Mouse (Mus musculus) intestine, embryonic 15.5 days (tissue): ENCODE data around the gene Jph2. TPM values are rescaled to one million over a fixed set of nuclear protein-coding genes. Genes with fewer than 3 reads are reported as not detected.
"Not testable (repeated sequence)": the region's sequence is repeated elsewhere in the genome, so short reads cannot be mapped to it uniquely, and the experiment has no call there.

ENCODE experiments used
- ATAC-seq: fragments of 200-750 bp; cut with Nextera tagmentation; 2 replicates; pipeline ENCODE4 v1.8.0; 2017; ENCODE audit warnings: moderate TSS enrichment, moderate library complexity
- H3K27ac ChIP-seq: fragments of 300-500 bp; sonication (generic); 2 replicates; pipeline ENCODE4 v1.5.1; 2015; ENCODE audit warnings: mild to moderate bottlenecking, inconsistent platforms
- H3K27me3 ChIP-seq: fragments of 300-500 bp; sonication (generic); replicated peaks from 2 replicates; pipeline ENCODE4 v1.6.1; 2015; ENCODE audit warnings: inconsistent platforms
- H3K36me3 ChIP-seq: fragments of 300-500 bp; sonication (generic); 2 replicates; pipeline ENCODE4 v1.6.1; 2015; ENCODE audit warnings: inconsistent platforms
- H3K4me1 ChIP-seq: fragments of 300-500 bp; sonication (generic); replicated peaks from 2 replicates; pipeline ENCODE4 v1.6.1; 2015; ENCODE audit warnings: inconsistent platforms
- H3K4me2 ChIP-seq: fragments of 300-500 bp; sonication (generic); replicated peaks from 2 replicates; pipeline ENCODE4 v1.6.1; 2015; ENCODE audit warnings: mild to moderate bottlenecking, inconsistent platforms
- H3K4me3 ChIP-seq: fragments of 300-500 bp; sonication (generic); replicated peaks from 2 replicates; pipeline ENCODE4 v1.5.1; 2015; ENCODE audit warnings: inconsistent platforms
- H3K9ac ChIP-seq: fragments of 300-500 bp; sonication (generic); 2 replicates; pipeline ENCODE4 v1.6.1; 2015; ENCODE audit warnings: inconsistent platforms
- H3K9me3 ChIP-seq: fragments of 300-500 bp; sonication (generic); 2 replicates; pipeline ENCODE4 v1.6.1; 2016; ENCODE audit warnings: inconsistent platforms
- WGBS: fragments of 180-500 bp; shearing (Covaris S2); methylation state at CpG from one replicate; pipeline ENCODE4 v1.1.7; 2015; 5-methylcytosine and 5-hydroxymethylcytosine counted together
- polyA plus RNA-seq: library from polyadenylated mRNA; unstranded; fragments of >200 nt; fragmentation: Nextera tagmentation; extraction: Ambion mirVana; gene quantifications from 2 replicates; pipeline ENCODE4 v1.2.1, GENCODE M21; 2015

Jph2 gene
- polyA plus RNA-seq, 1 experiment from 2014 or later, result 9.8 TPM

DNA sequence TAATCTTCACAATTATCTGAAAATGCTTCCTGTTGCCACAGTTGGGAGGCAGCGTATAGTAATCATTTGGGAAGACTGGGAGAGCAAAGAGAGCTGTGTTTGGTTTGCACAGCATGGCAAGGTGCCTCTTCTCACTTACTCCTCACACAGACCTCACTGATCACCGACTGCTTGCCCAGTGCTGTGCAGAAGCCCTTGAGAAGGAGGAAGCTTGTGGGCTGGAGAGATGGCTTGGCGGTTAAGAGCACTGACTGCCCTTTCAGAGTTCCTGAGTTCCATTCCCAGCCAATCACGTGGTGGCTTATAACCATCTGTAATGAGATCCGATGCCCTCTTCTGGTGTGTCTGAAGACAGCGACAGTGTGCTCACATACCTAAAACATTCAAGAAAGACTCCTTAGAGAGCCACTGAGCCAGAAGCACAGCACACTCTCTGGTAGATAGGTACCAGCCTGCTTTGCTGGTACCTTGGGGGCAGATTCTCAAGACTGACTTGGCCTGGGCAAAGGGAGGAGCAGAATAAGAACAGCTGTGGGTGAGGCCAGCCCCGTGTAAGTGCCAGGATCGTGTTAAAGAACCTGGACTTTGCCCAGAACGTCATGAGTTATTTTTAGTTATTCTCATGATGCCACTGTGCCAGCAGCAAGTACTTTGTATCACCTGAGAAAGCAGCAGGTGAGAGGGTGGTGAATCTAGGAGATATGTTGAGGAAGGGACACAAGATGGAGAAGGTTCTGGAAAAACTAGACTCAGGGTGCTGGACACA is 25.3 kb upstream of the Jph2 start:
- no peak for ATAC-seq
- H3K9ac ChIP-seq, result no peak overlapping the region
- peaks cover 9% of the 10 kb centered on the region; the same call in 1 of the 2 replicates for H3K4me1 ChIP-seq
- H3K27me3 ChIP-seq, result no peaks in the 10 kb centered on the region
- no peak overlapping the region for H3K4me3 ChIP-seq
- WGBS, result 77% methylated on average over 9 of the region's 9 CpGs
- no peak overlapping the region for H3K4me2 ChIP-seq
- no peaks in the 10 kb centered on the region for H3K36me3 ChIP-seq
- no peaks in the 10 kb centered on the region for H3K9me3 ChIP-seq
- no peak overlapping the region for H3K27ac ChIP-seq

DNA sequence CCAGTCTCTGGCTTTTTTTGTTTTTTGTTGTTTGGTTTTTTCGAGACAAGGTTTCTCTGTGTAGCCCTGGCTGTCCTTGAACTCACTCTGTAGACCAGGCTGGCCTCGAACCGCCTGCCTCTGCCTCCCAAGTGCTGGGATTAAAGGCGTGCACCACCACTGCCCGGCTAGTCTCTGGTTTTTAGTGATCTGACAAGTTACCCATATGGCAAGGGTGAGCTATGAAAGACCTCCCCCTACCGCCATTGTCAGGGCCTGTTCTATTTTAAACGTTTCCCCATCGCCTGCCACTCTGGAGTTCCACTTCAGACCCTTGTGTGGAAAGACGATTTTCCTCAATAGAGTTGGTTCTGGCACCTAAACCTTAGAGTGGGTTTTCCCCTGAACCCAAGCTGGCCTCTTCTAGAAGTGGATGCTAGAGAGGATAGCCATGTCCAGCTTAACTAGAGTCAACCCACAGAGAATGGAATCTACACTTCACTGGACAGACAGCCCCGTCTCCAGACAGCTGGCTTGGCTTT is 22.6 kb upstream of the Jph2 start:
- Histone ChIP-seq H3K36me3 (no peaks in the 10 kb centered on the region), H3K9me3 (no peaks in the 10 kb centered on the region), H3K4me3 (peak overlapping the region; percentile 98), H3K9ac (peak overlapping the region; percentile 73), H3K27ac (no peak overlapping the region; the same call in 1 of the 2 replicates), H3K27me3 (no peaks in the 10 kb centered on the region), H3K4me2 (peak overlapping the region; percentile 64), H3K4me1 (peaks cover 13% of the 10 kb centered on the region)
- no peak for ATAC-seq
- 33% methylated on average over 10 of the region's 10 CpGs for WGBS

DNA sequence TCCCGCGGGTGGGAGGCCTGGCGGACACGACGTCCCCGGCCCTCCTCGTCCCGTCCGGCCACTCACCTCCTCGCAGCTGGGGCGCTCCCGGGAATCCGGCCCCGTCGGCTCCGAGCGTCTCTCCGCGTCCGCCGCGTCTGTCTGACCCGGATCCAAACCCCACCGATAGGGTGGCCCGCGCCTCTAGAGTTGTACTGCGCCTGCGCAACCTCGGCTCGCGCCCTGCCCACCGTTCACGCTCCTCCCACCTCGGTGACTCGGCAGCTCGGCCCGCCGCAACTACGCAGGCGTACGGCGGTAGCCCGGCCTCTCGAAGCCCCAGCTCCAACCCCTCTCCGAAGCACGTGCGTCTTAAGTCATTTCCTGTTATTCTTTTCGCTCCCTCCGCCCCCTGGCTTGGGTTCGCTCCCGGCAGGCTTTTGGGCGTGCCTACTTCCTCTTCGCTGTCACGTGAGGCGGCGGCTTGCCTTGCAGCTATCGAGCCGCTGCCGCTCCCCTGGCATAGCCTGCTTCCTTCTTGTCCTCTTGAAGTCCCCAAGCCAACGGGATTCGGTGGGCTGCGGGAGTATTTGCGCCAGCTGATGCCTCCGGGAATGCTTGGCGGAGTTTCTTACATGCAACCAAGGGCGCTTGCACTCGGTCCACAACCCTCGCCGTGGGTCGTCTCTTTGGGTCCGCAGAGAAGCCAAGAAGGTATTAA is 21.7 kb upstream of the Jph2 start:
- peak overlapping the region; percentile 64 for H3K4me2 ChIP-seq
- peak overlapping the region; percentile 93 for H3K9ac ChIP-seq
- no peaks in the 10 kb centered on the region for H3K9me3 ChIP-seq
- peaks cover 2% of the 10 kb centered on the region; the same call in 1 of the 2 replicates for H3K36me3 ChIP-seq
- peak overlapping the region; percentile 89 for H3K27ac ChIP-seq
- no peaks in the 10 kb centered on the region for H3K27me3 ChIP-seq
- H3K4me1 ChIP-seq, result peaks cover 13% of the 10 kb centered on the region
- WGBS, result under 1% methylated on average over 65 of the region's 71 CpGs
- ATAC-seq, result peak; percentile 99
- H3K4me3 ChIP-seq, result peak overlapping the region; percentile 98

DNA sequence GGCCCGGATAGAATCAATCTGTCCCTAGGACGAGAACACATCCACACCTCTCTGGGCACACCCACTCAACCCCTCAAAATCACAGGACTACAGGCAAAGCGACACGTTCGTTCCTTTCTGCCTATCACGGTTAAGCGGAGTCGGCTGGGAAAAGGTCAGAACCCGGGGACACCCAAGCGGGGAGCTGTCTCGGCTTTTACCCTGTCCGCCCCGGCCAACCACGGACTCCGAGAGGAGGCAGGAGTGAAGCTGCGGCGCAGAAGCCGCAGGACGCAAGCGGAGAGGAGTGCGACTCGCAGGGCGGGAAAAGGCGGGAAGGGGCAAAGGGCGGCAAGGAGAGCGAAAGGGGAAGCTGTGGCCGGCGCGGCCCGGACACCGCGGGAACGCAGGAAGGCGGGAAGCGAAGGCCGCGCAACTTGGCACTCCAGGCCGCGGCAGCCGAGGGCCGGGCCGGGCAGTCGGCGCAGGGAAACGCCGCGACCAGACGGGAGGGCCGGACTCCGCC is 21.1 kb upstream of the Jph2 start:
- under 1% methylated on average over 48 of the region's 50 CpGs for WGBS
- H3K9ac ChIP-seq, result peak overlapping the region; percentile 93
- H3K36me3 ChIP-seq, result peaks cover 6% of the 10 kb centered on the region; the same call in 1 of the 2 replicates
- ATAC-seq, result peak; percentile 74
- peak overlapping the region; percentile 98 for H3K4me3 ChIP-seq
- H3K4me1 ChIP-seq, result peaks cover 13% of the 10 kb centered on the region
- no peaks in the 10 kb centered on the region for H3K27me3 ChIP-seq
- peak overlapping the region; percentile 64 for H3K4me2 ChIP-seq
- H3K27ac ChIP-seq, result peak overlapping the region; percentile 89
- no peaks in the 10 kb centered on the region for H3K9me3 ChIP-seq

DNA sequence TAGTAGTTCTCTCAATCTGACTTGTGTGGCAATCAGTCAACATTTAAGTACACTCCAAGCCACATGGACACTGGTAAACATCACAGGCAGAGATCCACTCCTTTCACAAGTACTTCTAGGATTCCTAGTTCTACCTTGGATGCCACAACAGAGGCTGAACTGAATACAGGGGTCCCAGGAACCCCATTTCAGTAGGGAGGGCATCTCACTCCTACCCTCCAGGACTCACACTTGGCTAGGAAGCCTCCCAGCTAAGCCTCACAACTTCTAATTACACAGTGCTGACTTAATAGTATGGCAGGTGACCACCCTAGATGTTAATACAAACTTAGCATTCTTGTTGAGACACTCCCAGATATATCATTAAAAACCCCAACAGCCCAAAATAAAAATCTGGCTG is 20.0 kb upstream of the Jph2 start:
- no peaks in the 10 kb centered on the region for H3K27me3 ChIP-seq
- no peak overlapping the region for H3K27ac ChIP-seq
- no peaks in the 10 kb centered on the region for H3K9me3 ChIP-seq
- H3K4me1 ChIP-seq, result peaks cover 13% of the 10 kb centered on the region
- H3K9ac ChIP-seq, result peak overlapping the region; percentile 93; the same call in 1 of the 2 replicates
- H3K4me3 ChIP-seq, result peak overlapping the region; percentile 98
- peak overlapping the region; percentile 64 for H3K4me2 ChIP-seq
- no peak for ATAC-seq
- H3K36me3 ChIP-seq, result peaks cover 6% of the 10 kb centered on the region; the same call in 1 of the 2 replicates

DNA sequence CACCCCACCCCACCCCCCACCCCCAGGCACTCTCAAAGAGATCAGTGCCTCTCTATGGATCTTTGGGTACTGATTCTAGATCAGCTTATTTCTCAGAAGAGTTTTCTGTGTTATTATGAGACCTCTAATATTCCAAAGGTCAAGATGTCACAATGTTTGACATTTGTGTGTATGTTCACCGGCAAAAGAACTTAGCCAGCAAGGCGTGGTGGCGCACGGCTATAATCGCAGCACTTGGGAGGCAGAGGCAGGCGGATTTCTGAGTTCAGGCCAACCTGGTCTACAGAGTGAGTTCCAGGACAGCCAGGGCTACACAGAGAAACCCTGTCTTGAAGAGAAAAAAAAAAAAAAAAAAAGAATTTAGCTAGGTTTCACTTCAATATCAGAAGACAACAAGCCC is 19.2 kb upstream of the Jph2 start:
- no peak overlapping the region for H3K4me2 ChIP-seq
- no peak for ATAC-seq
- no peaks in the 10 kb centered on the region for H3K27me3 ChIP-seq
- no peak overlapping the region for H3K9ac ChIP-seq
- WGBS, result 81% methylated on average over 6 of the region's 6 CpGs
- no peak overlapping the region for H3K4me3 ChIP-seq
- H3K4me1 ChIP-seq, result peaks cover 13% of the 10 kb centered on the region
- H3K27ac ChIP-seq, result no peak overlapping the region
- H3K36me3 ChIP-seq, result peaks cover 6% of the 10 kb centered on the region; the same call in 1 of the 2 replicates
- no peaks in the 10 kb centered on the region for H3K9me3 ChIP-seq

DNA sequence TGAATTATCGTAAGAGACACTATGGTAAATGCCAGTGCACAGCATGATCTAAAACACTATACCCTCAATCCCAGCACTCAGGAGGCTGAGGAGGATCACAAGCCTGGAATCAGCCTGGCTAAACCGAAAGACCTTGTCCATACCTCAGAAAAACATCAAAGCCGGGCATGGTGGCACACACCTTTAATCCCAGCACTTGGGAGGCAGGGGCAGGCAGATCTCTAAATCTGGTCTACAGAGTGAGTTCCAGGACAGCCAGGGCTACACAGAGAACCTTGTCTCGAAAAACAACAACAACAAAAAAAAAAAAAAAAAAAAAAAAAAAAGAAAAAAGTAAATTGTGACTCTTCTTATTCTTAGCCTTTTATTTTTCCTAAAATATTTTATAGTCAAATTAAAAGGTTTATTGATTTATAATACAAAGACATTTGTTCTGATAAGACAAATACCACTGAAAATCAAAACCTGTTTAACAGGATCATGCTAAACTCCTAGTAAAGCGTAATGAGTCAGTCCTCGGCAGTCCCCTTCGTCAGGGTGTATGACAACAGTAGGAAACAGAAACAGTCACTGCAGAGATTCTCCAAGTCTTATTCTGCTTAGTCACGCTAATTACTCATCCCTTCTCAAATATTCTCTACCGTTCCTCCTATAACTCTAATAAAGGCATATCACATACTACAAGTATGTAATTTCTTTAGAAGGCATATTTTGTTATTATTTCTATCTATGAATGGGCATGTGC is 15.2 kb upstream of the Jph2 start:
- no peaks in the 10 kb centered on the region for H3K27me3 ChIP-seq
- no peak overlapping the region for H3K9ac ChIP-seq
- ATAC-seq, result no peak
- H3K4me2 ChIP-seq, result no peak overlapping the region
- H3K4me1 ChIP-seq, result peaks cover 3% of the 10 kb centered on the region
- no peak overlapping the region for H3K27ac ChIP-seq
- 87% methylated on average over 9 of the region's 9 CpGs for WGBS
- no peaks in the 10 kb centered on the region for H3K9me3 ChIP-seq
- H3K4me3 ChIP-seq, result no peak overlapping the region
- H3K36me3 ChIP-seq, result peaks cover 17% of the 10 kb centered on the region

DNA sequence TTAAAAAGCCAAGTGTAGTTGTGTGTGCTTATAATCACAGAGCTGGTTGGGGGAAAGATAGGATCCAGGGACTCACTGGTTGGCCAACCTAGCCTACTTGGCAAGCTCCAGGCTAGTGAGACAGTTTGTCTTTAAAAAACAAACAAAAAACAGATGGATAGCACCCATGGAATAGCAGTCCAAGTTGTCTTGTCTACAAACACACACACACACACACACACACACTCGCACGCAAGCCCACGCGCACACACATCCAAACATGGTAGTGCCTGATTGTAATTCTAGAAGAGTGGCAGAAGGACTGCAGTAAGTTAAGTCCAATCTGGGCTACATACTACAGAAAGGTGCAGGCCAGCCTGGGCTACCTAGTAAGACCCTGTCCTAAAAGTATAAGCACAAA is 14.6 kb upstream of the Jph2 start:
- H3K4me1 ChIP-seq, result no peaks in the 10 kb centered on the region; the same call in 1 of the 2 replicates
- H3K27me3 ChIP-seq, result no peaks in the 10 kb centered on the region
- peaks cover 17% of the 10 kb centered on the region for H3K36me3 ChIP-seq
- no peak for ATAC-seq
- WGBS, result 89% methylated on average over 4 of the region's 4 CpGs
- no peak overlapping the region for H3K9ac ChIP-seq
- H3K4me2 ChIP-seq, result no peak overlapping the region
- H3K27ac ChIP-seq, result no peak overlapping the region
- H3K4me3 ChIP-seq, result no peak overlapping the region
- no peaks in the 10 kb centered on the region for H3K9me3 ChIP-seq

DNA sequence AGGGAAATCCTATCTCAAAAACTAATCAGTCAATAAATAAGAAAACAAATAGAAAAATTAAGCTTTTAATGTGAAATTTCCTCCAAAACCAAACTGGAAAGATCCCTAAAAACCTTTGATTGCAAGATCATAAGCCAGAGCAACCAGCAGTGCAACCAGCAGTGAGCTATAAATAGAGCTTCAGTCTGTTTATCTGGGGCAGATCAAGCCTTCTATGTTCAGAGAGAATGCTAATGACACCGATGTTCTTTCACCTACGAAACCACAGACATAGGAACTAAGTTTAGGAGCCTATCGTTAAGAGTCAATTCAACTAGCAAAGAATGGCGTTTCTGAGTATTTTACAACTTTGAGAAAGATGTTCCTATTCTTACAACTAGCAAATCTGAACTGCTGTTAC is 14.0 kb upstream of the Jph2 start:
- H3K4me2 ChIP-seq, result no peak overlapping the region
- H3K9ac ChIP-seq, result no peak overlapping the region
- no peaks in the 10 kb centered on the region for H3K9me3 ChIP-seq
- ATAC-seq, result no peak
- H3K27me3 ChIP-seq, result no peaks in the 10 kb centered on the region
- H3K36me3 ChIP-seq, result peaks cover 20% of the 10 kb centered on the region
- no peak overlapping the region for H3K27ac ChIP-seq
- H3K4me3 ChIP-seq, result no peak overlapping the region
- no peaks in the 10 kb centered on the region for H3K4me1 ChIP-seq
- WGBS, result 88% methylated on average over 4 of the region's 4 CpGs

DNA sequence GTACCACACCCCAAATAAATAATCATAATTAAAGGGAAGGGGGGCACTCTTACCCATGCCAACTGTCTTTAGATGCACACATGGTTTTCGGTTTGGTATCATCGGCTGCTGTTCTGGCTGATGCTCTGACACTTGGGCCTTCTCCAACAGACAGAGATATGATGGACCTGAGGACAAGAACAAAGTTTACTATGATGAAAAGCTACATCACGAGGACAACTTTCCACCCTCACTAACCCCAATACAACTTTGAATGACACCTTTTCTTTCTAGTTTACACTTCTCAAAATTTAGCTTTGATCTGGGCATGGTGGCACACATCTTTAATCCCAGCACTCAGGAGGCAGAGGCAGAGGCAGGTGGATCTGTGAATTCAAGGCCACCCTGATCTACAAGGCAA is 13.6 kb upstream of the Jph2 start:
- not testable (repeated sequence) for H3K27me3 ChIP-seq, H3K9me3 ChIP-seq, H3K4me1 ChIP-seq, H3K4me2 ChIP-seq, H3K27ac ChIP-seq, H3K4me3 ChIP-seq, H3K9ac ChIP-seq, ATAC-seq
- whole genome bisulfite sequencing, result 89% methylated on average over 3 of the region's 3 CpGs
- H3K36me3 ChIP-seq, result peaks cover 20% of the 10 kb centered on the region

DNA sequence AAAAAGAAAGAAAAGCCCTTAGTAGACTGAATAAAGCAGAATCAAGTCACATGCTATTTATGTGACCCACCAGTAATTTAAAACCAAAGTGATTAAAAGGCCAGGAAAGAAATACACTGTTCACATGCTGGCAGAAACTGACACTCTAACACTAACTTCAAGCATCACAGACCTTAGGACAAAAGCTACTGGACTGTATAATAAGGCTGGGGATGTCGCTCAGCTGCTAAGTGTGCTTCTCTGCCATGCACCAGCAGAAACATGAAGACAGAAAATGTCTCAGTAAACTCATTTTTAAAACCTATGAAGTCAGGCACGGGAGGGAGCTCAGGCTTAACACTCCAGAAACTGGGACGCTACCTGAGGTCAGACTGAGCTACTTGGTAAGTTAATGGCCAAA is 12.4 kb upstream of the Jph2 start:
- no peak overlapping the region for H3K4me3 ChIP-seq
- WGBS, result 92% methylated on average over 3 of the region's 3 CpGs
- no peaks in the 10 kb centered on the region for H3K4me1 ChIP-seq
- ATAC-seq, result no peak
- H3K4me2 ChIP-seq, result no peak overlapping the region
- H3K9ac ChIP-seq, result no peak overlapping the region
- H3K27me3 ChIP-seq, result no peaks in the 10 kb centered on the region
- no peaks in the 10 kb centered on the region for H3K9me3 ChIP-seq
- H3K27ac ChIP-seq, result no peak overlapping the region
- H3K36me3 ChIP-seq, result peaks cover 20% of the 10 kb centered on the region
